Mouse (Mus musculus) G1E (cell line): Measurements from ENCODE around the gene Sec13.

Experiments used
- CTCF ChIP-seq: IDR thresholded peaks from 2 replicates; pipeline ENCODE4 v1.5.1; 2012; ENCODE audit warnings: low read depth, low read length, inconsistent platforms, mixed read lengths
- GATA1 ChIP-seq: IDR thresholded peaks from 2 replicates; pipeline ENCODE4 v1.6.1; 2012; ENCODE audit warnings: borderline replicate concordance, low read length, inconsistent platforms, mixed read lengths
- POLR2AphosphoS5 ChIP-seq: IDR thresholded peaks from 2 replicates; pipeline ENCODE4 v1.6.1; 2012; ENCODE audit warnings: low read depth, low read length, inconsistent platforms; ENCODE audit not compliant: insufficient replicate concordance

DNA sequence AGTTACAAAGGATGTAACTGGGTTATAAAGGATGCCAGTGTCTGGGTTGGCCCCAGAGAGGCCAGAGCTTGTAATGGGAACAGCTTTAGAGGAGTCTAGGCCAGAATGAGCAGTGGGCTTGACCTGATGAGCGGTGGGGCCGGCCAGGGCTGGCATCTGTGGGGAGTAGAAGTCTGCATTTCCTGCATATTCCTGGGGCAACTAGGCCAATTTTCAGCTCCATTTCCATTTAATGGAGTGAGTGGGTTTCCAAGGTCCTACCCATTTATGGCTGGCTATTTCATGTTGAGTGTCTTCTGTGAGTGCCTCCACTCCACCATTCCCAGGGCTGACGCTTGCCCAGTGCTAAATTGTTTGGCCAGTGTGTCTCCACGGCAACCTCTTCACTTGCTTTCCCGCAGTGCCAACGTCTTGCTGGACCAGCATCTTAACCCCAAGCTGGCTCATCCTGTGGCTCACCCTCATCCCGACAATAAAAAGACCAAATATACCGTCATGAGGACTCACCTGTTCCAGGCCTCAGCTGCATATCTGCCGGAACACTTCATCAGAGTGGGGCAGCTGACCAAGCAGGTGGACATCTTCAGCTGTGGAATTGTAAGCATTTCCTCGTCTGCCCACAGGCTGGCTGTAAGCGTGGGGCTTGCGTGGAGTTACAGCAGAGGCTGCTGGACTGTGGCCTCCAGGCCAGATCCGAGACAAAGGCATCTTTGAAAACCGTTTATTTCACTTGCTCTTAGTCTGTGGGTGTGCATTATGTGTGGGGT is 62.1 kb downstream of the Sec13 start:
- TF ChIP-seq CTCF (no peak), POLR2AphosphoS5 (no peak), GATA1 (no peak)
